Mouse (Mus musculus) cerebellum, adult 9-11 months (tissue): ENCODE measurements around the gene Pik3ap1.
"Not testable (repeated sequence)": the region's sequence is repeated elsewhere in the genome, so short reads cannot be mapped to it uniquely, and the experiment has no call there.

Source experiments
- DNase-seq: peaks from one replicate; pipeline ENCODE4 v3.0.0; 2022

Pik3ap1 gene

GRCm38 (mm10) chr19:41328743-41329142, 56.2 kb downstream of the Pik3ap1 start:
- DNase-seq, result no peak

GRCm38 (mm10) chr19:41323813-41324212, 61.1 kb downstream of the Pik3ap1 start:
- no peak for DNase-seq

- no peak for DNase-seq
Measured at GRCm38 (mm10) chr19:41323125-41323524, 61.8 kb downstream of the Pik3ap1 start.

- DNase-seq, result no peak
Measured at GRCm38 (mm10) chr19:41321149-41321548, 63.8 kb downstream of the Pik3ap1 start.

- peak; percentile 28 for DNase-seq
Measured at GRCm38 (mm10) chr19:41317315-41318095, 67.4 kb downstream of the Pik3ap1 start.

- DNase-seq, result no peak
Measured at GRCm38 (mm10) chr19:41314696-41315095, 70.2 kb downstream of the Pik3ap1 start.

- DNase-seq, result no peak
Measured at GRCm38 (mm10) chr19:41313663-41314062, 71.2 kb downstream of the Pik3ap1 start.

GRCm38 (mm10) chr19:41312587-41312986, 72.3 kb downstream of the Pik3ap1 start:
- DNase-seq, result not testable (repeated sequence)

- no peak for DNase-seq
Measured at GRCm38 (mm10) chr19:41312027-41312426, 72.9 kb downstream of the Pik3ap1 start.

- no peak for DNase-seq
Measured at GRCm38 (mm10) chr19:41310971-41311703, 73.8 kb downstream of the Pik3ap1 start.

GRCm38 (mm10) chr19:41303933-41304332, 81.0 kb downstream of the Pik3ap1 start:
- no peak for DNase-seq

- DNase-seq, result no peak
Measured at GRCm38 (mm10) chr19:41303433-41303832, 81.5 kb downstream of the Pik3ap1 start.

- DNase-seq, result no peak
Measured at GRCm38 (mm10) chr19:41301856-41302255, 83.0 kb downstream of the Pik3ap1 start.

- DNase-seq, result no peak
Measured at GRCm38 (mm10) chr19:41299446-41299845, 85.5 kb downstream of the Pik3ap1 start.

GRCm38 (mm10) chr19:41290952-41291619, 93.8 kb downstream of the Pik3ap1 start:
- DNase-seq, result no peak

- DNase-seq, result no peak
Measured at GRCm38 (mm10) chr19:41288568-41288967, 96.3 kb downstream of the Pik3ap1 start.

GRCm38 (mm10) chr19:41287224-41287623, 97.7 kb downstream of the Pik3ap1 start:
- no peak for DNase-seq

GRCm38 (mm10) chr19:41284515-41284914, 100.4 kb downstream of the Pik3ap1 start:
- no peak for DNase-seq

- no peak for DNase-seq
Measured at GRCm38 (mm10) chr19:41282718-41283117, 102.2 kb downstream of the Pik3ap1 start.

GRCm38 (mm10) chr19:41282216-41282615, 102.7 kb downstream of the Pik3ap1 start:
- no peak for DNase-seq

GRCm38 (mm10) chr19:41279724-41280244, 105.1 kb downstream of the Pik3ap1 start:
- no peak for DNase-seq

- DNase-seq, result no peak
Measured at GRCm38 (mm10) chr19:41278606-41279005, 106.3 kb downstream of the Pik3ap1 start.

GRCm38 (mm10) chr19:41275588-41275987, 109.3 kb downstream of the Pik3ap1 start:
- DNase-seq, result no peak
